Mouse (Mus musculus): ENCODE data around the gene Elmo1. TPM values are rescaled to one million over a fixed set of nuclear protein-coding genes. Genes with fewer than 3 reads are reported as not detected.

Elmo1 gene
- polyA plus RNA-seq, 1 experiment from 2014 or later = 38.3 TPM

DNA sequence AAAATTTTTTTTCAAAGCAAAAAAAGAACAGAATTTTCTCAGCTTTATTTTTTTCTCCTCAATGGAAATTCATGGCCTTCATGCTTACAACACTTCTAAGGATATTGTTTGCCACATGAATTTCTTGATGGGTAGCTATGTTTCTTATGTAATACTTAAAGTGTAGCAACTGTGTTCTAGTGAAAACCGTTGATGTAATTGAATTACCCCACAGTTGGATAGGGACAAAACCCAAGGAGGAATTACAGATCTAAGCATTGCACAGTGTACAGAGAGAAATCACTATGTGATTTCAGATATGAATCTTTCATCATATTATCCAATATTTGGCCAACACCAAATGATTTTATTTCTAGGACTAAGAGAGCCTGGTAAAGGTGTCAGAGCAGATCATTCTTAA, 259.4 kb downstream of the Elmo1 start:
- DNase-seq (no peak), ATAC-seq (ENCODE audit: low FRiP score, low TSS enrichment) (no peak)
- Histone ChIP-seq H3K9me3 (ENCODE audit: control insufficient read depth, low read length) (no peaks in the 10 kb centered on the region), H3K27me3 (ENCODE audit: control insufficient read depth, insufficient read depth, low read length) (no peaks in the 10 kb centered on the region), H3K27ac (replicated peaks; ENCODE audit: low read depth, low read length) (no peak overlapping the region), H3K4me3 (replicated peaks; ENCODE audit: low read depth, low read length) (no peak overlapping the region), H3K36me3 (ENCODE audit: control insufficient read depth, insufficient read depth, low read length) (no peaks in the 10 kb centered on the region), H3K4me1 (ENCODE audit: control insufficient read depth, insufficient read depth, low read length) (peaks cover 13% of the 10 kb centered on the region), H3K4me2 (ENCODE audit: low read length) (no peak overlapping the region), H3K9ac (replicated peaks; ENCODE audit: low read length) (no peak overlapping the region)
- 78% methylated on average over 1 of the region's 1 CpGs for WGBS

DNA sequence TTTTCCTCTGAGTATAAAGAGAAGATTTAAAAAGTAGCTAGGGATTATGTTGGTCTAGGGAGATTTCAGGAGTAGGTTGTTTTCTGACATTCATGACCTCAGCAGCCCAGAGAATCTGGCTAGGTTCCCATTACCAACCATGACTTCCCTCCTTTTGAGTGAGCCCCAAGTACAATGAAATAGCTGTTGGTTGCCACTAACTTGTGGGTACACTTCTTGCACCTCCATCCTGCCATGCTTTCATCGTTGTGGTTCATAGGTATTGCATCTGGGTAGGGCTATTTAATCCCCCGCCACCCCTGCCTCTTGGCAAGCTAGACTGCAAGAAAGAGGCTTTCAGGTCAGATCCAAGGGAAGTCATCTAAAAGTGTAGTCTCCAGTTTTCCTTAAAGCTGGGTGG, 262.2 kb downstream of the Elmo1 start:
- ATAC-seq (ENCODE audit: low FRiP score, low TSS enrichment) = no peak
- Histone ChIP-seq H3K4me3 (replicated peaks; ENCODE audit: low read depth, low read length) (no peak overlapping the region), H3K9me3 (ENCODE audit: control insufficient read depth, low read length) (no peaks in the 10 kb centered on the region), H3K27ac (replicated peaks; ENCODE audit: low read depth, low read length) (no peak overlapping the region), H3K36me3 (ENCODE audit: control insufficient read depth, insufficient read depth, low read length) (no peaks in the 10 kb centered on the region), H3K27me3 (ENCODE audit: control insufficient read depth, insufficient read depth, low read length) (no peaks in the 10 kb centered on the region), H3K4me2 (ENCODE audit: low read length) (no peak overlapping the region), H3K4me1 (ENCODE audit: control insufficient read depth, insufficient read depth, low read length) (peaks cover 18% of the 10 kb centered on the region), H3K9ac (replicated peaks; ENCODE audit: low read length) (no peak overlapping the region)
- 93% methylated on average over 2 of the region's 2 CpGs for WGBS
- no peak for DNase-seq

DNA sequence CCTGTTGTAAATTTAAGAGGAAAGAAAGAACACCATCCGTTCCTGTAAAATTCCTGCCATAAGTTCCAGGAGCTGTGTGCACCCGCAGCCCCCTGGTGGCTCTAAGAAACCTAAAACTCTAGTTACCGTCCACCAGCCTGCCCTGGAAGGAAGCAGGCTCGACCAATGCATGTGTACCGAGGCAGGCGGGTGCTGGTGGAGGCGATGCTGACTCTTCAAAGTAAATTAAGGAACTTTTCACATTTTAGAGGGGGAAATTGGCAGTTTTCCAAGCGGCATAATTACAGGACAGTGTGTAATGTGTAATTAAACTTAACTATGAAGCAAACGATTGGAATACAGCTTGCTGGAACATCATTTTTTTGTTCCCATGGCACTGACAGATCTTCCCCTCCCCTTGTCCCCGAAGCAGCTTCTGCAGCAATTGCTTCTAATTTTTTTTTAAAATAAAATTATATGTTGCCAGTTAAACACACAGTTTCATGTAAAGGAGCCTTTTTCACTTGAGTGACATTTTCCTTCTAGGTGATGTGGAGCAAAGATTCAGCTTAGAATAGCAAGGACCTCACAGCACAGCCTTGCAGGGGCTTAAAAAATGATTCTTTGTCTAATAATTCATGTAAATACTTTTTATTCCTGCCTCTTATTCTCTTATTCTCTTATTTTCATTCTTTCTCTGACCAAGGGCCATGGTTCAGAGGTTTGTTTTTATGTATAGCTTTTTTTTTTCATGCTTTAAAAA, 263.6 kb downstream of the Elmo1 start:
- peak; percentile 78 for DNase-seq
- no peak overlapping the region for H3K9ac ChIP-seq (replicated peaks; ENCODE audit: low read length)
- peak overlapping the region; percentile 77 for H3K27ac ChIP-seq (replicated peaks; ENCODE audit: low read depth, low read length)
- H3K9me3 ChIP-seq (ENCODE audit: control insufficient read depth, low read length) = no peaks in the 10 kb centered on the region
- peak overlapping the region; percentile 23 for H3K4me2 ChIP-seq (ENCODE audit: low read length)
- 32% methylated on average over 10 of the region's 10 CpGs for WGBS
- H3K36me3 ChIP-seq (ENCODE audit: control insufficient read depth, insufficient read depth, low read length) = no peaks in the 10 kb centered on the region
- no peaks in the 10 kb centered on the region for H3K27me3 ChIP-seq (ENCODE audit: control insufficient read depth, insufficient read depth, low read length)
- H3K4me3 ChIP-seq (replicated peaks; ENCODE audit: low read depth, low read length) = no peak overlapping the region
- peaks cover 18% of the 10 kb centered on the region for H3K4me1 ChIP-seq (ENCODE audit: control insufficient read depth, insufficient read depth, low read length)
- peak; percentile 58; the same call in 1 of the 2 replicates for ATAC-seq (ENCODE audit: low FRiP score, low TSS enrichment)

DNA sequence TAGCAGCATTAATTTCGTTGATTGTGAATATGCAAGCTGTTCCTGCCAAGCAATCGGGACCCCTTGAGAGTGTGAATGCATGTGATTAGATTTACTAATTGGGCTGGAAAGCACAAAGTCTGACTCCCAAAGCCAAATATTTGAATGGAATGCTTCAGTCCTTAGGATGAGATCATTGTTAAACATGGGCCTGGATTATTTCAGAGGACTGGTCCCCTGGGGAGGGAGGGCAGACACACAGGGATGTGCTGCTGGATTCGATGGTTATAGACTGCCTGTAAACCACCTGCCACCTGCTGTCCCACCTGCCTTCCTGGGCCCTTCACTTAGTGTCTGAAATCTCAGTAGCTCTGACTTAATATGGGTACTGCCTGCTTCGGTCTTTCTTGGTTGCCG, 264.2 kb downstream of the Elmo1 start:
- Histone ChIP-seq H3K9me3 (ENCODE audit: control insufficient read depth, low read length) (no peaks in the 10 kb centered on the region), H3K27me3 (ENCODE audit: control insufficient read depth, insufficient read depth, low read length) (no peaks in the 10 kb centered on the region), H3K4me3 (replicated peaks; ENCODE audit: low read depth, low read length) (no peak overlapping the region), H3K4me1 (ENCODE audit: control insufficient read depth, insufficient read depth, low read length) (peaks cover 18% of the 10 kb centered on the region), H3K9ac (replicated peaks; ENCODE audit: low read length) (no peak overlapping the region), H3K4me2 (ENCODE audit: low read length) (peak overlapping the region; percentile 23; the same call in 1 of the 2 replicates), H3K36me3 (ENCODE audit: control insufficient read depth, insufficient read depth, low read length) (no peaks in the 10 kb centered on the region), H3K27ac (replicated peaks; ENCODE audit: low read depth, low read length) (peak overlapping the region; percentile 77)
- ATAC-seq (ENCODE audit: low FRiP score, low TSS enrichment) (peak; percentile 89), DNase-seq (peak; percentile 83)
- WGBS = 28% methylated on average over 5 of the region's 5 CpGs

DNA sequence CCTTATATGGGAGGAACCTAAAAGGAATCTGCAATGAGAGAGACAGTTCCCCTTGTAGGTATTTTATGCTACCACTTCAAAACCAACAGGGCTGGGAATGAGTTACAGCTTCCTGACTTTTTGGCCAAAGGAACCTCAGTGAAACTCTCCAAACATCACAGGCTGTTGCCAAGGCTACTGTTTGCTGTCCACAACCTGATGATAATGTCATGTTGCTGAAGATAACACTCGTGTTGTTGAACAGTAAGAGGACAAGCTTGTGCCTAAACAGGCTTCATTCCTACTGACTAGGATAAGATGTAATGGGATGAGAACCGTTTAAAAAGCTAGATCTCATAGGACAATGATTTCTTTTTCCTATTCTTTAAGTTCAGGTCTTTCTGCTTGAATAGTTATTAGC, 272.1 kb downstream of the Elmo1 start:
- H3K9ac ChIP-seq (replicated peaks; ENCODE audit: low read length) = no peak overlapping the region
- H3K4me1 ChIP-seq (ENCODE audit: control insufficient read depth, insufficient read depth, low read length) = no peaks in the 10 kb centered on the region
- H3K9me3 ChIP-seq (ENCODE audit: control insufficient read depth, low read length) = no peaks in the 10 kb centered on the region
- no peak overlapping the region for H3K4me2 ChIP-seq (ENCODE audit: low read length)
- H3K27ac ChIP-seq (replicated peaks; ENCODE audit: low read depth, low read length) = no peak overlapping the region
- H3K4me3 ChIP-seq (replicated peaks; ENCODE audit: low read depth, low read length) = no peak overlapping the region
- no peaks in the 10 kb centered on the region for H3K27me3 ChIP-seq (ENCODE audit: control insufficient read depth, insufficient read depth, low read length)
- 79% methylated on average over 2 of the region's 2 CpGs for WGBS
- ATAC-seq (ENCODE audit: low FRiP score, low TSS enrichment) = no peak
- H3K36me3 ChIP-seq (ENCODE audit: control insufficient read depth, insufficient read depth, low read length) = no peaks in the 10 kb centered on the region
- no peak for DNase-seq

DNA sequence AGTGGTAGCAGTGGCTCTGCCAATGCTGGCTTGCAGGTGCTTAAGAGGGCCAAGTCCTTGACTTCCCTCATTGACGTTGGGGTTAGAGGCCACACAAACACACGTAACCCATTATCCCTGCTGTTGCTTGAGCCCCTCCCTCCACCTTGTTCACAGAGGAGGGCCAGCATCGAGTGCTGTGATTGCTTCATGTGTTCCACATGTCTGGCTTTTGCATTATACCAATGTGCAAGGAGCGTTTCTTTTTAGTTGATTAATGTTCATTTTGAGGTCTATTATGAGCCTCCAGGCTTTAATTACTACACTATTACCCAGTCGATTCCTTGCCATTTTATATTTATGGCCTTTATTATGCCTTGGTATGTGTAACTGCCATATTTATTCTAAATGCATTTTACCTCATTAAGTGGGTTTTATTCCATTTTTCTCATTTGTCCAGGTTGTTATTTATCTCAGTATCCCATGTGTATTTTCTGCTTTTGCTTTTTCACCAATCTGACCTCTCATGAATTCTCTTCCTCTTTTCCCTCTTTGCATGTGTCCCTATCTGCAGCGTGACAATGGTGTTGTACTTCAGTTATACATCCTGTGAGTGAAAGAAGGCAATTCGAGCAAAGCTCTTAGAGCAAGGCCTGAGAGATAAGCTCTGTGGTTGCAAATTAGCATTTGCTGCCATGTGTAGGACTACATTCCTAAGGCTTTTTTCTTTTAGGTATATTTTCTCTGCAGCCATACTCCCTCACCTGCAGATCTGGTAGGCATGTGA, 275.6 kb downstream of the Elmo1 start:
- no peaks in the 10 kb centered on the region for H3K9me3 ChIP-seq (ENCODE audit: control insufficient read depth, low read length)
- H3K27me3 ChIP-seq (ENCODE audit: control insufficient read depth, insufficient read depth, low read length) = no peaks in the 10 kb centered on the region
- H3K27ac ChIP-seq (replicated peaks; ENCODE audit: low read depth, low read length) = no peak overlapping the region
- no peak overlapping the region for H3K4me3 ChIP-seq (replicated peaks; ENCODE audit: low read depth, low read length)
- no peak for ATAC-seq (ENCODE audit: low FRiP score, low TSS enrichment)
- 75% methylated on average over 7 of the region's 7 CpGs for WGBS
- no peak for DNase-seq
- no peaks in the 10 kb centered on the region for H3K36me3 ChIP-seq (ENCODE audit: control insufficient read depth, insufficient read depth, low read length)
- peaks cover 7% of the 10 kb centered on the region; the same call in 1 of the 2 replicates for H3K4me1 ChIP-seq (ENCODE audit: control insufficient read depth, insufficient read depth, low read length)
- no peak overlapping the region for H3K4me2 ChIP-seq (ENCODE audit: low read length)
- H3K9ac ChIP-seq (replicated peaks; ENCODE audit: low read length) = no peak overlapping the region

DNA sequence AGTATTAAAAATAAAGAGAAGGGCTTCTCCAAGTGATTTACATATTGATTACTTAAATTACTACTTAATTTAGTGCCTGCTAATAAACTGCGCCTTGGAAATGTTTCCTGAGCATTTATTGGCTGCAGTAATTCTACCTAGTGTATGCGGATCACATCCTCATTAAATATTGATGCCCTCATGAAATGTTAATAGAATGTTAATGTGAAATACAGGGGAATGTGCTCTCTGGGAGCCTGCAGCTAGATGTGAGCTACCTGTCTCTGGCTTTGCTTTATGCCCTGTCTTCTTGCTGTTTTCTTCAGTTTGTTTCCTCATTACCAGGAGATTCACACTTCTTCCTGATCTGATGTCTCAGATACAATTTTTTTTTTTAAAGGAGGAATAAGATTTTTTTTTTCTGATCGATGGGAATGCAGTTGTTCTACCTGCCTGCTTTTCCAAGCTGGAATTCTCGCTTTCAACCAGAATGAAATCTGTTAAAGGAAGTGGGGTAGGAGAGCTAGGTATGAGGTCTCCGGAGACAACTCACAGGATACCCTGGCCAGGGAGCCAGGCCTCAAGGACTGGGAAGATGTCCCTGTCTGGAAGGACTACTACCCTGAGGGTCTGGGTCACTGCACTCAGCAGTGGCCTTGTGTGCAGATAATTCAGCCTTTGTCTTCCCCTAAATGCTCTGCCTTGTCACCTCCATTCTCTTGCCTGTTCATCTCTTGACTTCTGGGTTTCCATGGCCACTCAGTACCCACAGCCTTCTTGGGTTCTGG, 279.8 kb downstream of the Elmo1 start:
- Histone ChIP-seq H3K9ac (replicated peaks; ENCODE audit: low read length) (no peak overlapping the region), H3K4me1 (ENCODE audit: control insufficient read depth, insufficient read depth, low read length) (peaks cover 7% of the 10 kb centered on the region; the same call in 1 of the 2 replicates), H3K4me3 (replicated peaks; ENCODE audit: low read depth, low read length) (no peak overlapping the region), H3K27ac (replicated peaks; ENCODE audit: low read depth, low read length) (peak overlapping the region; percentile 86), H3K36me3 (ENCODE audit: control insufficient read depth, insufficient read depth, low read length) (no peaks in the 10 kb centered on the region), H3K27me3 (ENCODE audit: control insufficient read depth, insufficient read depth, low read length) (no peaks in the 10 kb centered on the region), H3K9me3 (ENCODE audit: control insufficient read depth, low read length) (no peaks in the 10 kb centered on the region), H3K4me2 (ENCODE audit: low read length) (no peak overlapping the region)
- ATAC-seq (ENCODE audit: low FRiP score, low TSS enrichment) (peak; percentile 85; the same call in 1 of the 2 replicates), DNase-seq (peak; percentile 83)
- 63% methylated on average over 5 of the region's 5 CpGs for WGBS

DNA sequence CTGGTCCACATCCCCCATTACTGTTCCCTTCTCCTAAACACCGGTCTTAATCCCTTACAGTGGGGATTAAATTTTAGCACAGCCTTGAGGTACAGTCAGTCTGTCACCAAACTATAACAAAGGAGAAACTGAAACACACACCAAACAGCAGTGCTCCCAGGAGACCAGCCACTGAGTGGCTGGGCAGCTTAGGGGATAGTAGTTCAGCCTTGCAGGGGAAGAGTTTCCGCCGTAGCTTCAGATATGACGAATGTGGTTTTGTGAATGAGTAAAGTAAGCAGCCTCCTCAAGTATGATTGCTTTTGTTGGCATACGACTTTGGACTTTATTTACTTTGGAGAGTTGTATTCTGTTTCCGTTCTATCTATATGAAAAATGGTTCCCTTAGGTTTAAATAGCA, 281.1 kb downstream of the Elmo1 start:
- DNase-seq = no peak
- no peaks in the 10 kb centered on the region for H3K9me3 ChIP-seq (ENCODE audit: control insufficient read depth, low read length)
- H3K4me3 ChIP-seq (replicated peaks; ENCODE audit: low read depth, low read length) = no peak overlapping the region
- WGBS = 77% methylated on average over 6 of the region's 6 CpGs
- H3K36me3 ChIP-seq (ENCODE audit: control insufficient read depth, insufficient read depth, low read length) = no peaks in the 10 kb centered on the region
- peaks cover 7% of the 10 kb centered on the region; the same call in 1 of the 2 replicates for H3K4me1 ChIP-seq (ENCODE audit: control insufficient read depth, insufficient read depth, low read length)
- H3K27me3 ChIP-seq (ENCODE audit: control insufficient read depth, insufficient read depth, low read length) = no peaks in the 10 kb centered on the region
- no peak overlapping the region for H3K4me2 ChIP-seq (ENCODE audit: low read length)
- 0 out of 2 replicates have a peak overlapping the region, but pooled peaks have one; percentile 86 for H3K27ac ChIP-seq (replicated peaks; ENCODE audit: low read depth, low read length)
- H3K9ac ChIP-seq (replicated peaks; ENCODE audit: low read length) = no peak overlapping the region
- ATAC-seq (ENCODE audit: low FRiP score, low TSS enrichment) = no peak
